Mouse (Mus musculus) forebrain, embryonic 12.5 days (tissue): Measurements from ENCODE around the gene Rhot2. TPM values are rescaled to one million over a fixed set of nuclear protein-coding genes. Genes with fewer than 3 reads are reported as not detected.

Experiments
- ATAC-seq: fragments of 200-750 bp; cut with Nextera tagmentation; 2 replicates; pipeline ENCODE4 v1.8.0; 2017; ENCODE audit warnings: moderate TSS enrichment; ENCODE audit not compliant: low FRiP score
- H3K27ac ChIP-seq: fragments of 300-500 bp; sonication (generic); 2 replicates; pipeline ENCODE4 v1.5.1; 2016; ENCODE audit warnings: mild to moderate bottlenecking
- H3K27me3 ChIP-seq: fragments of 300-500 bp; sonication (generic); 2 replicates; pipeline ENCODE4 v1.6.1; 2016; ENCODE audit warnings: mild to moderate bottlenecking
- H3K36me3 ChIP-seq: fragments of 300-500 bp; sonication (generic); replicated peaks from 2 replicates; pipeline ENCODE4 v1.6.1; 2016; ENCODE audit warnings: mild to moderate bottlenecking
- H3K4me1 ChIP-seq: fragments of 300-500 bp; sonication (generic); 2 replicates; pipeline ENCODE4 v1.6.1; 2016
- H3K4me2 ChIP-seq: fragments of 300-500 bp; sonication (generic); 2 replicates; pipeline ENCODE4 v1.6.1; 2016; ENCODE audit warnings: mild to moderate bottlenecking, moderate library complexity
- H3K4me3 ChIP-seq: fragments of 300-500 bp; sonication (generic); replicated peaks from 2 replicates; pipeline ENCODE4 v1.5.1; 2016; ENCODE audit warnings: mild to moderate bottlenecking
- H3K9ac ChIP-seq: fragments of 300-500 bp; sonication (generic); 2 replicates; pipeline ENCODE4 v1.6.1; 2016; ENCODE audit warnings: mild to moderate bottlenecking
- H3K9me3 ChIP-seq: fragments of 300-500 bp; sonication (generic); 2 replicates; pipeline ENCODE4 v1.6.1; 2016
- WGBS: fragments of 180-500 bp; shearing (Covaris S2); methylation state at CpG from one replicate; pipeline ENCODE4 v1.1.7; 2016; 5-methylcytosine and 5-hydroxymethylcytosine counted together
- polyA plus RNA-seq: library from polyadenylated mRNA; unstranded; fragments of >200 nt; fragmentation: Nextera tagmentation; extraction: Ambion mirVana; gene quantifications from 2 replicates; pipeline ENCODE4 v1.2.1, GENCODE M21; 2016

Rhot2 gene
- 20.9 and 23.4 TPM in 2 replicates for polyA plus RNA-seq

DNA sequence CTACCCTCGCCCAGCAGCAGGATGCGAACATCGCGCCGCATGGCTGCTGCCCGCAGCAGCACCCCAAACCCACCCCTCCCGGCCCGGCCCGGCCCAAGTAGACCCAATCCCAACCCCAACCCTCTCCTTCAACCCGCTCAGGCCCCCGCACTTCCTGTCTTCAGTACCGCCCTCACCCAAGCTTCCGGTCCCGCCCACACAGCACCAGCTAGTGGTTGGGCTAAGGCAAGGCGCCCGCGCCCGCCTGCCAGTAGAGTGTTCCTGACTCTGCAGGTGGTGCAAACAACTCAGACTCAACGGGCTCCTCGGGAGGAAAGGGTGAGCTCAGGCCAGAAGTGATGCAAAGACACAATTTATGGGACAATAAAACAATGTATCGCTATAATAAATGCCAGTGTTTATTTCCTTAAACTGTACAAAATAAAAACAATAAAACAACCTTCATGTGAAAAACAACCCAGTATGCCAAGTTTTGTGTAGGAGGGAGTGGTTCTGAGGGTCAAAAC lies at the start of gene Rhot2:
Rhot2 (minus strand) TSS at position 456 of the 506 bp plus-strand sequence.
- H3K9me3 ChIP-seq, result no peaks in the 10 kb centered on the region
- no peaks in the 10 kb centered on the region for H3K27me3 ChIP-seq
- WGBS, result under 1% methylated on average over 21 of the region's 21 CpGs
- H3K4me3 ChIP-seq, result peak within 1 kb of the TSS; percentile 93
- ATAC-seq, result peak; percentile 96
- peak within 1 kb of the TSS; percentile 93 for H3K4me2 ChIP-seq
- peak within 1 kb of the TSS; percentile 80 for H3K9ac ChIP-seq
- H3K4me1 ChIP-seq, result peaks cover 19% of the 10 kb centered on the region
- H3K27ac ChIP-seq, result peak within 1 kb of the TSS; percentile 80
- H3K36me3 ChIP-seq, result peaks cover 68% of the 10 kb centered on the region

GRCm38 (mm10) chr17:25893975-25894617 lies 49.4 kb upstream of the Rhot2 start:
- H3K9ac ChIP-seq, result no peak overlapping the region
- H3K4me1 ChIP-seq, result peaks cover 4% of the 10 kb centered on the region; the same call in 1 of the 2 replicates
- WGBS, result 30% methylated on average over 2 of the region's 2 CpGs
- H3K9me3 ChIP-seq, result no peaks in the 10 kb centered on the region
- H3K36me3 ChIP-seq, result peaks cover 11% of the 10 kb centered on the region; the same call in 1 of the 2 replicates
- H3K4me3 ChIP-seq, result no peak overlapping the region
- peak; percentile 86 for ATAC-seq
- no peak overlapping the region for H3K4me2 ChIP-seq
- H3K27ac ChIP-seq, result peak overlapping the region; percentile 68
- H3K27me3 ChIP-seq, result no peaks in the 10 kb centered on the region

GRCm38 (mm10) chr17:25888837-25889236 lies 44.2 kb upstream of the Rhot2 start:
- Histone ChIP-seq H3K27ac (no peak overlapping the region), H3K4me2 (no peak overlapping the region), H3K4me3 (no peak overlapping the region), H3K36me3 (peaks cover 32% of the 10 kb centered on the region), H3K4me1 (no peaks in the 10 kb centered on the region), H3K27me3 (no peaks in the 10 kb centered on the region), H3K9me3 (no peaks in the 10 kb centered on the region), H3K9ac (no peak overlapping the region)
- no peak for ATAC-seq
- 89% methylated on average over 3 of the region's 3 CpGs for WGBS

- Histone ChIP-seq H3K9ac (no peak overlapping the region), H3K4me3 (no peak overlapping the region), H3K9me3 (no peaks in the 10 kb centered on the region), H3K27ac (no peak overlapping the region), H3K4me1 (peaks cover 4% of the 10 kb centered on the region; the same call in 1 of the 2 replicates), H3K4me2 (no peak overlapping the region), H3K36me3 (peaks cover 45% of the 10 kb centered on the region), H3K27me3 (no peaks in the 10 kb centered on the region)
- no peak for ATAC-seq
- 91% methylated on average over 10 of the region's 10 CpGs for WGBS
These were observed 42.8 kb upstream of the Rhot2 start for GRCm38 (mm10) chr17:25887467-25887866.

DNA sequence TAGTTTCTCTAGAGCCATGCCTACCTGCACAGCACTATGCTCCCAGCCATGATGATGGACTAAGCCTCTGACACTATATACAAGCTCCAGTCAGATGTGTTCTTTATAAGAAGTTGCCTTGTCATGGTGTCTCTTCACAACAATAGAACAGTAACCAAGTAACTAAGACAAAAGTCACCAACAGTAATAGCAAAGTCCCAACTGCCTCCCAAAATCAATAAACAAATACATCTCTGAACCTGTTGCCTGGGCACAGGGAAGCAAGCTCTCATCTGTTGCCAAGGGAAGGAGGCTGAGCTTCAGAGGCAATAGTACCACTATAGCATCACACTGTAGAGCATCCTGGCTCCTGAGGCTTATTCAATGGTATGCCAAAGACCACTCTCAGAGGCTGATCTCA lies 42.2 kb upstream of the Rhot2 start:
- Histone ChIP-seq H3K4me3 (no peak overlapping the region), H3K27ac (no peak overlapping the region), H3K4me2 (no peak overlapping the region), H3K9me3 (no peaks in the 10 kb centered on the region), H3K9ac (no peak overlapping the region), H3K4me1 (peaks cover 6% of the 10 kb centered on the region), H3K27me3 (no peaks in the 10 kb centered on the region), H3K36me3 (peaks cover 51% of the 10 kb centered on the region)
- ATAC-seq, result no peak

- H3K4me3 ChIP-seq, result no peak overlapping the region
- H3K4me2 ChIP-seq, result no peak overlapping the region
- no peaks in the 10 kb centered on the region for H3K9me3 ChIP-seq
- no peak for ATAC-seq
- no peak overlapping the region for H3K9ac ChIP-seq
- H3K36me3 ChIP-seq, result peaks cover 51% of the 10 kb centered on the region
- WGBS, result 72% methylated on average over 4 of the region's 4 CpGs
- H3K4me1 ChIP-seq, result peaks cover 18% of the 10 kb centered on the region
- H3K27ac ChIP-seq, result no peak overlapping the region
- no peaks in the 10 kb centered on the region for H3K27me3 ChIP-seq
These were observed 41.0 kb upstream of the Rhot2 start for GRCm38 (mm10) chr17:25885636-25886035.

- Histone ChIP-seq H3K36me3 (peaks cover 49% of the 10 kb centered on the region), H3K27ac (no peak overlapping the region), H3K4me3 (no peak overlapping the region), H3K9me3 (no peaks in the 10 kb centered on the region), H3K27me3 (no peaks in the 10 kb centered on the region), H3K4me1 (peaks cover 28% of the 10 kb centered on the region), H3K4me2 (no peak overlapping the region), H3K9ac (no peak overlapping the region)
- ATAC-seq, result no peak
- 89% methylated on average over 3 of the region's 3 CpGs for WGBS
These were observed 39.2 kb upstream of the Rhot2 start for GRCm38 (mm10) chr17:25883824-25884223.

- Histone ChIP-seq H3K9ac (no peak overlapping the region), H3K36me3 (peaks cover 52% of the 10 kb centered on the region), H3K27ac (no peak overlapping the region), H3K4me2 (no peak overlapping the region), H3K27me3 (no peaks in the 10 kb centered on the region), H3K9me3 (no peaks in the 10 kb centered on the region), H3K4me3 (no peak overlapping the region), H3K4me1 (peaks cover 28% of the 10 kb centered on the region)
- 88% methylated on average over 8 of the region's 8 CpGs for WGBS
- no peak for ATAC-seq
These were observed 38.6 kb upstream of the Rhot2 start for GRCm38 (mm10) chr17:25883268-25883667.

- ATAC-seq, result no peak
- no peak overlapping the region for H3K4me3 ChIP-seq
- H3K9ac ChIP-seq, result no peak overlapping the region; the same call in 1 of the 2 replicates
- H3K4me1 ChIP-seq, result peaks cover 28% of the 10 kb centered on the region
- H3K9me3 ChIP-seq, result no peaks in the 10 kb centered on the region
- no peaks in the 10 kb centered on the region for H3K27me3 ChIP-seq
- 40% methylated on average over 5 of the region's 5 CpGs for WGBS
- H3K4me2 ChIP-seq, result no peak overlapping the region
- no peak overlapping the region for H3K27ac ChIP-seq
- peaks cover 52% of the 10 kb centered on the region for H3K36me3 ChIP-seq
These were observed 37.7 kb upstream of the Rhot2 start for GRCm38 (mm10) chr17:25882306-25882705.

- Histone ChIP-seq H3K9me3 (no peaks in the 10 kb centered on the region), H3K9ac (peak overlapping the region; percentile 12), H3K27ac (peak overlapping the region; percentile 64), H3K4me2 (no peak overlapping the region), H3K36me3 (peaks cover 52% of the 10 kb centered on the region), H3K27me3 (no peaks in the 10 kb centered on the region), H3K4me3 (no peak overlapping the region), H3K4me1 (peaks cover 33% of the 10 kb centered on the region)
- 29% methylated on average over 4 of the region's 4 CpGs for WGBS
- ATAC-seq, result no peak
These were observed 37.0 kb upstream of the Rhot2 start for GRCm38 (mm10) chr17:25881691-25882090.

- no peak for ATAC-seq
- Histone ChIP-seq H3K4me2 (no peak overlapping the region), H3K4me1 (peaks cover 39% of the 10 kb centered on the region), H3K27ac (peak overlapping the region; percentile 64), H3K9me3 (no peaks in the 10 kb centered on the region), H3K4me3 (no peak overlapping the region), H3K27me3 (no peaks in the 10 kb centered on the region), H3K36me3 (peaks cover 52% of the 10 kb centered on the region), H3K9ac (peak overlapping the region; percentile 12; the same call in 1 of the 2 replicates)
- WGBS, result 5% methylated on average over 5 of the region's 5 CpGs
These were observed 36.4 kb upstream of the Rhot2 start for GRCm38 (mm10) chr17:25880913-25881641.

GRCm38 (mm10) chr17:25880196-25880910 lies 35.7 kb upstream of the Rhot2 start, which contains the start of gene Wfikkn1:
Wfikkn1 (minus strand) TSS chr17:25880858.
- no peak within 1 kb of the TSS for H3K4me2 ChIP-seq

More at GRCm38 (mm10) chr17:25880196-25880910, 35.7 kb upstream of the Rhot2 start, which contains the start of gene Wfikkn1:
- peaks cover 52% of the 10 kb centered on the region for H3K36me3 ChIP-seq
- no peak within 1 kb of the TSS for H3K4me3 ChIP-seq
- H3K9ac ChIP-seq, result peak within 1 kb of the TSS; percentile 12
- 30% methylated on average over 5 of the region's 5 CpGs for WGBS
- H3K9me3 ChIP-seq, result no peaks in the 10 kb centered on the region
- H3K27ac ChIP-seq, result peak within 1 kb of the TSS; percentile 64
- no peaks in the 10 kb centered on the region for H3K27me3 ChIP-seq
- peaks cover 43% of the 10 kb centered on the region for H3K4me1 ChIP-seq
- ATAC-seq, result no peak
